Mouse (Mus musculus): Measurements from ENCODE around the gene Popdc3. TPM values are rescaled to one million over a fixed set of nuclear protein-coding genes. Genes with fewer than 3 reads are reported as not detected.
A peak's percentile ranks its signal among the peaks of the same experiment; 100 is the strongest.

The Popdc3 gene
- polyA plus RNA-seq, 1 experiment from 2014 or later = 0.75 TPM

DNA sequence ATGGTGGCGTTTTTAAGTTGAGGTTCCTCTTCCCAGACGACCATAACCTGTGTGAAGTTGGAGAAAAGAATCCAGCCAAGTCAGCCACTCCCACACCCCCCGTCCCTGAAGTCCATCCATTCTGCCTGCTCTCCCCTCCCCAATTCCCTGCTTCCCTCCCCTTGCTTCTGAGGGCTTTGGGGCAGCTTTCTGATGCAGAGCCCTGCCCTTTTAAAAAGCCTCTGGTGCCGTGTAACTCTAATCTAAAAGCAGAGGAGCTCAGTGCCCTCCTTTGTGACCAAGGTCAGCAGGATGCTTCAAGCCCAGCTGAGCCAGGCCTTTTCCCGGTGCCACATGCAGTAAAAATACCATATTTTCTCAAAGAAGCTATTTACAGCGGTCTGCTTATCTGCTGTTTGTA lies 31.1 kb upstream of the Popdc3 start:
- Histone ChIP-seq H3K4me2 (replicated peaks; ENCODE audit: low read depth, low read length) (no peak overlapping the region), H3K27ac (ENCODE audit: low read length) (no peak overlapping the region), H3K36me3 (ENCODE audit: insufficient read depth, low read length) (peaks cover 18% of the 10 kb centered on the region; the same call in 1 of the 2 replicates), H3K4me1 (ENCODE audit: insufficient read depth, low read length) (no peaks in the 10 kb centered on the region), H3K4me3 (ENCODE audit: low read length) (no peak overlapping the region), H3K27me3 (ENCODE audit: insufficient read depth, low read length) (no peaks in the 10 kb centered on the region), H3K9me3 (ENCODE audit: low read length) (no peaks in the 10 kb centered on the region), H3K9ac (replicated peaks; ENCODE audit: low read length) (no peak overlapping the region)
- no peak for ATAC-seq (ENCODE audit: low FRiP score, low TSS enrichment)
- WGBS = 41% methylated on average over 6 of the region's 6 CpGs

DNA sequence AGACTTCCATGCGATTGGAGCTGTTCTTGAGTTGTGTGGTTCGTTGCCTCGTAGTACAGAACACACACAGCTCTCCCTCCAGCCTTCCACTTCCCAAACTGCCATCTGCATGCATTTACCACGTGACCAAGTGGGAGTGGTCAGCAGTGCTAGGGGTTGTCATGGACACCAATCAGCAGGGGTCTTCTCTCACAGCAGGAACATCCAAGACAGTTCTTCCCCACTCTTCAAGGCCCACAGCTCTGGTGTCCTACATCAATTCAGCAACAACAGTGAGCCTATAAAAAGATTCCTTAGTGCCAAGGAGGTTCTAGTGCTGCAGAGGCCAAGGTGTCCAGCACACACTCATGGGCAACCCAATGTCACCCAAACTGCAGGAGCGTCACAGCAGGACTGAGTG lies 26.8 kb upstream of the Popdc3 start:
- Histone ChIP-seq H3K4me3 (ENCODE audit: low read length) (no peak overlapping the region), H3K4me2 (replicated peaks; ENCODE audit: low read depth, low read length) (no peak overlapping the region), H3K9ac (replicated peaks; ENCODE audit: low read length) (no peak overlapping the region), H3K36me3 (ENCODE audit: insufficient read depth, low read length) (peaks cover 52% of the 10 kb centered on the region), H3K27ac (ENCODE audit: low read length) (no peak overlapping the region), H3K27me3 (ENCODE audit: insufficient read depth, low read length) (no peaks in the 10 kb centered on the region), H3K4me1 (ENCODE audit: insufficient read depth, low read length) (no peaks in the 10 kb centered on the region), H3K9me3 (ENCODE audit: low read length) (no peaks in the 10 kb centered on the region)
- WGBS = 76% methylated on average over 5 of the region's 5 CpGs
- ATAC-seq (ENCODE audit: low FRiP score, low TSS enrichment) = no peak

DNA sequence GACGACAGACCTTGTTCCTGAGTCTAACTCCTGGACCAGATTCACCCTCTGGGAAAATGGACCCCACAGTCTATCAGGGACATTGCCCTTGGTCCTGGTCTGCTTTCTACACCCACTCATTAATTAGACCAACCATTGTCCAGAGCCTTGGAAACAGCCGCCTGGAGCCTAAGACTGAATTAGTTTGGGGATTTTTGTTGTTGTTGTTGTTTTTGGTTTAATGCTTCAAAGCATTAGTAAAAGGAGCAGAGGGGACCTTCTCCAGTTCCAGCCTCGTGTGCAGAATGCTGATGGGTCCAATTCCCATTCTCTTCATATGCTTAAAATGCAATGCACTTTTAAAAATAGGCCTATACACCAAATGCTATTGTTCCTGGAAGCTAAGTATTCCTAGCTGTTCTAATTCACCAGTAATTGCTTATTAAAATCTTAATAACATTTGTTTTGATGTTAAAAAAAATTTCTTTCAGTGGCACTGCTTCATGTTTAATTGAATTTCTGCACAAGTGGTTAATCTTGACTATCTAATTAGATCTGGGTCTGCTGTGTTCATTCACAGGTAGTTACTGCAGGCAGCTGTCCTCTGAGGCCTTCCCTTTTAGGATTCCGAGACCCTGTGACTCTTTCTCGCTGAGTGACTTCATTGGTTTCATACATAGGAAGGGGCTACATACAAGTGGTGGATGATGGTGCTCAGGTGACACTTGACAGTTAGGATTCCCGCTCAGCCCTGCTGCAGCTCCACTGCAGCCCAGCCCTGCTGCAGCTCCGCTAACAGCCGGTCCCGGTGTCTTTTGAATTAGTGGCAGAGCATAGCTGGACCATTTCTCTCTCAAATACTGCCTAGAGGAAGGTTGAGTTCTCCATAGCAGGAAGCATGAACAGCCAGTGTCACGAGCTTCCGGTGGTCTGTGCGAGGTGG lies 25.9 kb upstream of the Popdc3 start:
- Histone ChIP-seq H3K27ac (ENCODE audit: low read length) (no peak overlapping the region), H3K27me3 (ENCODE audit: insufficient read depth, low read length) (no peaks in the 10 kb centered on the region), H3K4me3 (ENCODE audit: low read length) (no peak overlapping the region), H3K9me3 (ENCODE audit: low read length) (no peaks in the 10 kb centered on the region), H3K4me1 (ENCODE audit: insufficient read depth, low read length) (no peaks in the 10 kb centered on the region), H3K9ac (replicated peaks; ENCODE audit: low read length) (no peak overlapping the region), H3K4me2 (replicated peaks; ENCODE audit: low read depth, low read length) (no peak overlapping the region), H3K36me3 (ENCODE audit: insufficient read depth, low read length) (peaks cover 56% of the 10 kb centered on the region)
- no peak for ATAC-seq (ENCODE audit: low FRiP score, low TSS enrichment)
- WGBS = 89% methylated on average over 12 of the region's 12 CpGs

DNA sequence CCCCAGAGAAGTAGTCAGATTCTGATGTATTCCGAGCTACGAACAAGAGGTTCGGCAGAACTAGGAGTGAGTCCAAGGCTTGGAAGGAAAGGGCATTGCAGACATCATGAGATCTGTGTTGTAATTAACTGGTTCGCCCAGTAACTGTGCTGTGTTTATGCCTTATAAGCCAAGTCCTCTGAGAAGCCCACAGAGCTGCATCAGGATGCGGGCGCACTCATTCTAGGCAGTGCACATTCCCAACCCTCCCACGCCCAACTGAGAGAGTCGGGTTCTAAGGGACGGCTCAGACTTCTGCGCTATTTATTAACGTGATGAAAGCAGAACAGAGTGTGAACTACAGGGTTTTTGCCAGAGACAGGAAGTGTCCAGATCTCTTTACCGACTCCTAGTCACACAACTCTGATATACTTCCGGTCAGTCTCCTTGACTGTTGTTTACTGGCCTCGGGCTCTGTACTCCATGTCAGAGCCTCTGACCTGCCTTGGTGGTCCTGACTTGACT lies 23.3 kb upstream of the Popdc3 start:
- Histone ChIP-seq H3K9ac (replicated peaks; ENCODE audit: low read length) (no peak overlapping the region), H3K27ac (ENCODE audit: low read length) (no peak overlapping the region), H3K4me1 (ENCODE audit: insufficient read depth, low read length) (no peaks in the 10 kb centered on the region), H3K27me3 (ENCODE audit: insufficient read depth, low read length) (no peaks in the 10 kb centered on the region), H3K9me3 (ENCODE audit: low read length) (no peaks in the 10 kb centered on the region), H3K4me3 (ENCODE audit: low read length) (no peak overlapping the region), H3K4me2 (replicated peaks; ENCODE audit: low read depth, low read length) (no peak overlapping the region), H3K36me3 (ENCODE audit: insufficient read depth, low read length) (peaks cover 69% of the 10 kb centered on the region)
- 87% methylated on average over 14 of the region's 14 CpGs for WGBS
- no peak for ATAC-seq (ENCODE audit: low FRiP score, low TSS enrichment)

DNA sequence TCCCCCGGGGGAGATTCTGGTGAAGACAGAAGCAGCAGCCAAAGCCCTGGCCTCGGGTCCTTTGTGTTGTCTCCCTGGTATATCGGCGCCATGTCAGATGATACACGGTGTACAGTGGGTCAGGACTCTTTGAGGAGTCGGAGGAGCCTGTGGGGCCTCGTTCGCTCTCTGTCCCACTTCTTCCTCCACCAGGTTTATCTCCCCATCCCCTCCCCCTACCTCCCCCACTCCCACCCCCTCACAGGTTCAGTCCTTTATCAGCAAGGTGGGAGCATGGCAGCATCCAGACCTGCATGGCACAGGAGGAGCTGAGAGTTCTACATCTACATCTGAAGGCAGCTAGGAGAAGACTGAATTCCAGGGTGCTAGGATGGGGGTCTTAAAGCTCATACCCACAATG lies 12.0 kb upstream of the Popdc3 start:
- WGBS = 81% methylated on average over 8 of the region's 8 CpGs
- H3K4me2 ChIP-seq (replicated peaks; ENCODE audit: low read depth, low read length) = no peak overlapping the region
- no peak overlapping the region for H3K4me3 ChIP-seq (ENCODE audit: low read length)
- ATAC-seq (ENCODE audit: low FRiP score, low TSS enrichment) = no peak
- no peak overlapping the region for H3K27ac ChIP-seq (ENCODE audit: low read length)
- H3K9me3 ChIP-seq (ENCODE audit: low read length) = no peaks in the 10 kb centered on the region
- no peaks in the 10 kb centered on the region for H3K36me3 ChIP-seq (ENCODE audit: insufficient read depth, low read length)
- H3K4me1 ChIP-seq (ENCODE audit: insufficient read depth, low read length) = no peaks in the 10 kb centered on the region
- no peak overlapping the region for H3K9ac ChIP-seq (replicated peaks; ENCODE audit: low read length)
- H3K27me3 ChIP-seq (ENCODE audit: insufficient read depth, low read length) = no peaks in the 10 kb centered on the region

DNA sequence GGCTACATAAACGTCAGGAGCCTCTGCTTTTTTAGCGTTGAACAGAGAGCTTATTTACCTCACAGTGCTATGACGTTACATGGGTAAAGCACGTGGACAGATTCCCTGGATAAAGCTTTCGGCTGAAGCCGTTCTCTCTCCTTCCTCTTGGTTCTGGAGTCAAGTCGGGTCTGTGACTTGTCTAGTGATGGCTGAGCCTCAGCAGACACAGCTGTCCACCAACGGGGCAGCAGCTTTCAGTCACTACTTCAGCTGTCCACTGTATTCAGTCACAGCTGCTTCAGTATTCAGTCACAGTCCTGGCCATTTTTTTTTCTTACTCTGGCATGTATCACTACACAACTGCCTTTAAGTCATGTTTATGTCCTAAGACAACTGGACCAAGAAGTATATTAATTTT lies 4.0 kb upstream of the Popdc3 start:
- Histone ChIP-seq H3K4me2 (replicated peaks; ENCODE audit: low read depth, low read length) (no peak overlapping the region), H3K27ac (ENCODE audit: low read length) (no peak overlapping the region), H3K9me3 (ENCODE audit: low read length) (0 out of 2 replicates have a peak, but pooled peaks cover 6% of the 10 kb centered on the region), H3K36me3 (ENCODE audit: insufficient read depth, low read length) (no peaks in the 10 kb centered on the region), H3K4me1 (ENCODE audit: insufficient read depth, low read length) (no peaks in the 10 kb centered on the region), H3K9ac (replicated peaks; ENCODE audit: low read length) (no peak overlapping the region), H3K27me3 (ENCODE audit: insufficient read depth, low read length) (no peaks in the 10 kb centered on the region), H3K4me3 (ENCODE audit: low read length) (no peak overlapping the region)
- 0 out of 2 replicates have a peak, but pooled peaks have one; percentile 49 for ATAC-seq (ENCODE audit: low FRiP score, low TSS enrichment)
- 54% methylated on average over 8 of the region's 8 CpGs for WGBS

DNA sequence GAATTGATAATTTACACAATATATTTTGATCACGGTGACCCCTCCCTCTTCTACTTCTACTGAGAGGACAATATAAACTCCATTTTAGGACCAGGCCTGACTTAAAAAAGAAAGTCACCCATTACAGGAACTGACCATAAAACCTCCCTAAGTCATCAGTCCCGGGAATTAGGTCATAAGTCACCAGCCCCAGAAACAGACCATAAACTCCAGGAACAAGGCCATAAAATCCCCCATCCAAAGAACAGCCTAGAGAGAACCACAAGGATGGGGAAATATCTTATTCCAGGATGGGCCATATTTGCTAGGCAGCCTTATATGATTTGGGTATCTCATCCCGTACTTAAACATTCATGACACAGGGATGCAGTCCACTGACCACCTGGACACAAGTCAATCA lies 3.6 kb upstream of the Popdc3 start:
- Histone ChIP-seq H3K27ac (ENCODE audit: low read length) (no peak overlapping the region), H3K4me2 (replicated peaks; ENCODE audit: low read depth, low read length) (no peak overlapping the region), H3K9me3 (ENCODE audit: low read length) (0 out of 2 replicates have a peak, but pooled peaks cover 6% of the 10 kb centered on the region), H3K4me1 (ENCODE audit: insufficient read depth, low read length) (no peaks in the 10 kb centered on the region), H3K9ac (replicated peaks; ENCODE audit: low read length) (no peak overlapping the region), H3K36me3 (ENCODE audit: insufficient read depth, low read length) (no peaks in the 10 kb centered on the region), H3K4me3 (ENCODE audit: low read length) (no peak overlapping the region), H3K27me3 (ENCODE audit: insufficient read depth, low read length) (no peaks in the 10 kb centered on the region)
- no peak for ATAC-seq (ENCODE audit: low FRiP score, low TSS enrichment)
- 41% methylated on average over 3 of the region's 3 CpGs for WGBS

DNA sequence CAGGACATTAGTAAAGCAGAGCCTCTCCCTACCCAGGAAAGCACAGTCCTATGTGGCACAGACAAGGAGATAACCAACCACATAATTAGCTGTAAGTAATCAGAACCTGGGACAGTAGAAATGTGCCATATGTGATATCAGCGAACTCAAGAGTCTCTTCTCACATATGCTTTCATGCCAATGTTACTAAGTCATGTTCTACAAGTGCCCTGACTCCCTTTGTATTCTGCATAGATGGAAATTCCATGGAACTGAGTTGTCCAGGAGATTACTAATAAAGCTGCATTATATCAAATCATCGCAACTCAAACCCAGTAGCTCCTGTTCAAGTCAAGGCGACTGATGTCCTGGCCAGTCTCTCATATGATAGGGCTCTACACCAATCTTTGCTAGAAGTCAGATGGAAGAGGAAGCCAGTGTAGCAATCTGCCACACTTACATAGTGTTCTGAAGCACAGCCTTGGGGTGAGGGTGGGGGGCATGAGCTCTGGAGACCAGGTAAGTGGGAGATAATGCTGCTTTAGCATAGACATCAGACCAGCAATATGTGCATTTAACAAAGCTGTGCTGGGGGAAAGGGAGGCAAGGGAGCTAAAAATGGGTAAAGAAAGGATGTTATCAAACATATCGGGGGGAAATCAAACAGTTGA lies 2.9 kb downstream of the Popdc3 start:
- Histone ChIP-seq H3K4me2 (replicated peaks; ENCODE audit: low read depth, low read length) (no peak overlapping the region), H3K9ac (replicated peaks; ENCODE audit: low read length) (no peak overlapping the region), H3K36me3 (ENCODE audit: insufficient read depth, low read length) (no peaks in the 10 kb centered on the region), H3K27ac (ENCODE audit: low read length) (no peak overlapping the region), H3K4me3 (ENCODE audit: low read length) (no peak overlapping the region), H3K9me3 (ENCODE audit: low read length) (0 out of 2 replicates have a peak, but pooled peaks cover 1% of the 10 kb centered on the region), H3K27me3 (ENCODE audit: insufficient read depth, low read length) (no peaks in the 10 kb centered on the region), H3K4me1 (ENCODE audit: insufficient read depth, low read length) (no peaks in the 10 kb centered on the region)
- 96% methylated on average over 4 of the region's 4 CpGs for WGBS
- no peak for ATAC-seq (ENCODE audit: low FRiP score, low TSS enrichment)

DNA sequence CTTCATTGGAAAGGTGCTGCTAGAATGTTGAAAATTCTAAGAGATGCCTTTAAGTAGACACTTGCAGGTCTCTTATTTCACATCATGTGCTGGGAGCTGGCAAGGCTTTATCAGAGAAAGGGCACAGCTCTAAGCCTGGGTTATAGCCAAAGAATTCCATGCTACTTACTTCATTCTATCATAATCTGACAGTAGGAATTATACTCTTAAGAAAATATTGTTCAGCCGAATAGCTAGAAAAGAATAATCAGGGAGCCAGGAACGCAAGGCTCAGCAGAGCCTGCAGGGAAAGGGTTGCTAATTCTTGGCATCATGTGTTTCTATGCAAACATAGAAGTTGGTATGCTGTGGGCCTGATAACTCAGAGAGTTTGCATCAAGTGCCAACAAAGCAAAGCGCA lies 3.4 kb downstream of the Popdc3 start:
- Histone ChIP-seq H3K4me2 (replicated peaks; ENCODE audit: low read depth, low read length) (no peak overlapping the region), H3K4me3 (ENCODE audit: low read length) (no peak overlapping the region), H3K9me3 (ENCODE audit: low read length) (no peaks in the 10 kb centered on the region), H3K36me3 (ENCODE audit: insufficient read depth, low read length) (no peaks in the 10 kb centered on the region), H3K27me3 (ENCODE audit: insufficient read depth, low read length) (no peaks in the 10 kb centered on the region), H3K27ac (ENCODE audit: low read length) (no peak overlapping the region), H3K4me1 (ENCODE audit: insufficient read depth, low read length) (no peaks in the 10 kb centered on the region), H3K9ac (replicated peaks; ENCODE audit: low read length) (no peak overlapping the region)
- no peak for ATAC-seq (ENCODE audit: low FRiP score, low TSS enrichment)
- 89% methylated on average over 3 of the region's 3 CpGs for WGBS

DNA sequence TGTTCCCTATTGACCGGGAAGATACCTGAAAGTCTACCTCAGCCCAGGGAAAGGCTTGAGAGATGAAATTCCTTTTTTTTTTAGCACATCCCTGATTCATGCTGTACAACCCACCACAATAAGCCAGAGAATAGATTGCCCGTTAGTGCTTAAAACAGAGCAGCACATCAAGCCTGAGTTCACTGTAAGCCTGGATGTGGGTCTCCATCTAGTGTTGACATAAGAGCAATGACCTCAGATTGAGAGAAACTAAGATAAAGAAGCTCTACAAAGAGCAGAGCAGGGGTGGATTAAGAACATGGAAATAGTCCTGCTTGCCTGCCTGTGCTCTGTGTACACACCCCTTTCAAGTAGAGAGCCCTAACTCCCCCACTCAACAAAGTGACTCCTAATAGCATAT lies 7.6 kb downstream of the Popdc3 start:
- Histone ChIP-seq H3K4me1 (ENCODE audit: insufficient read depth, low read length) (no peaks in the 10 kb centered on the region), H3K27me3 (ENCODE audit: insufficient read depth, low read length) (no peaks in the 10 kb centered on the region), H3K4me2 (replicated peaks; ENCODE audit: low read depth, low read length) (no peak overlapping the region), H3K36me3 (ENCODE audit: insufficient read depth, low read length) (no peaks in the 10 kb centered on the region), H3K9me3 (ENCODE audit: low read length) (no peaks in the 10 kb centered on the region), H3K27ac (ENCODE audit: low read length) (no peak overlapping the region), H3K9ac (replicated peaks; ENCODE audit: low read length) (no peak overlapping the region), H3K4me3 (ENCODE audit: low read length) (no peak overlapping the region)
- ATAC-seq (ENCODE audit: low FRiP score, low TSS enrichment) = no peak
- WGBS = 94% methylated on average over 2 of the region's 2 CpGs
